In the genomic region with DNA sequence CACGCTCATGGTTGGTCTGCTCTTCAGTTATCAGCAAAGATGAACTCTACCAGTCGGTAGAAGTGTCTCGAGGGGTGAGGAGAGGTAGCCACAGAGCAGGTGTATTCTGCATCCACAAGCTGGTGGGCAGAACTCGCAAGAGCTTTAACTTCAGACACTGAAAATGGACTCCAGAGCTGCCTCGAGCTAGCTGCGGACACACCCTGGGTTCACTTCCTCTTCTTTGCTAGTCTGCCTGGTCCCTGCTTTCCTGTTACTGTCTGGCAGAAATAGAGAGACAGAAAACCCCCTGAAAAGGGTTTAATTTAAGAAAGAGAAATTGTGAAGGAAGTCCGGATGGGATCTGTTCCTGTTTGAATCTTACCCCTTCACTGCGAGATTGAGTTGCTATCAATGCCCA, we compare ENCODE assay signal across 18 mouse cellular contexts. TPM values are rescaled to one million over a fixed set of nuclear protein-coding genes. Genes with fewer than 3 reads are reported as not detected.
A peak's percentile ranks its signal among the peaks of the same experiment; 100 is the strongest.
DNase-seq lines count a peak whose midpoint lies in the region; ATAC-seq and TF ChIP-seq lines count a peak whose summit lies in the region.
"Had no signal": no experiment of that assay in that cellular context is flagged by ENCODE, and none has a peak within 500 bp of the region (broad histone marks: within the 10 kb centered on the region; RNA-seq: fewer than 3 reads in every experiment).

No protein-coding gene starts in this region.

- no peaks in the 10 kb centered on the region for H3K9me3 ChIP-seq in liver, embryonic 16.5 days (replicated peaks; ENCODE audit: control insufficient read depth, low read length)
- no peaks in the 10 kb centered on the region for H3K9me3 ChIP-seq in liver, embryonic 12.5 days (replicated peaks)
- H3K9me3 ChIP-seq in CH12.LX (replicated peaks; ENCODE audit: low read length): no peaks in the 10 kb centered on the region
- H3K9me3 ChIP-seq: embryonic facial prominence, embryonic 15.5 days had no signal

- peak overlapping the region; percentile 29; the same call in 1 of the 2 replicates for H3K27ac ChIP-seq in liver, embryonic 16.5 days (ENCODE audit: low read length)
- H3K27ac ChIP-seq in liver, embryonic 12.5 days: no peak overlapping the region
- no peak overlapping the region for H3K27ac ChIP-seq in CH12.LX (ENCODE audit: insufficient read depth, low read depth)
- H3K27ac ChIP-seq: embryonic facial prominence, embryonic 15.5 days had no signal

- WGBS in liver, embryonic 16.5 days (ENCODE audit: insufficient replicate concordance): 24% methylated on average over 8 of the region's 8 CpGs
- WGBS in liver, embryonic 12.5 days (ENCODE audit: insufficient replicate concordance): 37% methylated on average over 8 of the region's 8 CpGs

- no peaks in the 10 kb centered on the region for H3K79me2 ChIP-seq in CH12.LX (replicated peaks; ENCODE audit: control insufficient read depth, extremely low read depth, insufficient read depth, poor library complexity, severe bottlenecking)

- no peaks in the 10 kb centered on the region for H3K27me3 ChIP-seq in liver, embryonic 16.5 days (ENCODE audit: control insufficient read depth, insufficient read depth, low read depth, low read length)
- H3K27me3 ChIP-seq in liver, embryonic 12.5 days (replicated peaks): no peaks in the 10 kb centered on the region
- H3K27me3 ChIP-seq in CH12.LX (replicated peaks): no peaks in the 10 kb centered on the region
- H3K27me3 ChIP-seq: embryonic facial prominence, embryonic 15.5 days had no signal

- DNase-seq in CH12.LX (ENCODE audit: extremely low read depth): peak; percentile 54
- peak; percentile 55 for DNase-seq in naive thymus-derived CD4-positive, alpha-beta T cell, adult 2 months (ENCODE audit: low read depth)
- DNase-seq in cerebellum, adult 11-12 months: no peak
- DNase-seq: cerebellum, postnatal 14 days; gastrocnemius, postnatal 10 days; heart, postnatal 10 days; kidney, postnatal 36 days; lung, adult 2 months; thymus, postnatal 4 days had no signal

- no peaks in the 10 kb centered on the region for H3K36me3 ChIP-seq in liver, embryonic 16.5 days (ENCODE audit: control insufficient read depth, insufficient read depth)
- 0 out of 2 replicates have a peak, but pooled peaks cover 5% of the 10 kb centered on the region for H3K36me3 ChIP-seq in liver, embryonic 12.5 days
- H3K36me3 ChIP-seq in CH12.LX (replicated peaks in 1 of 2; ENCODE audit: control insufficient read depth in 1 of 2, insufficient read depth in 1 of 2, low read length in 1 of 2): no peaks in the 10 kb centered on the region

- no peak for TF ChIP-seq POLR2A in CH12.LX (IDR thresholded peaks at IDR 0.05; ENCODE audit: low read depth, low read length)

- in situ Hi-C loops in CH12.LX (cut with MboI; ENCODE audit: low pct_ligation_motif_present, low pct_unique_long_range_greater_than_20kb, low sequenced_read_pairs): loop anchor here (10.0 kb wide), 1 partner anchor 510 kb away; no protein-coding TSS in a partner anchor

- dilution Hi-C loops in CH12.LX (cut with MboI; ENCODE audit: extremely low pct_ligation_motif_present, extremely low pct_unique_long_range_greater_than_20kb, low sequenced_read_pairs): no loop called here

- TF ChIP-seq EP300 in CH12.LX (IDR thresholded peaks at IDR 0.05; ENCODE audit: low read length): peak; percentile 64

- no peak for TF ChIP-seq RAD21 in CH12.LX (IDR thresholded peaks at IDR 0.05; ENCODE audit: low read depth, low read length)

- no peak overlapping the region for H3K4me2 ChIP-seq in liver, embryonic 16.5 days (ENCODE audit: low read depth, low read length)
- no peak overlapping the region for H3K4me2 ChIP-seq in liver, embryonic 12.5 days
- H3K4me2 ChIP-seq in CH12.LX (ENCODE audit: insufficient read depth, low read depth, poor library complexity, severe bottlenecking): peak overlapping the region; percentile 67
- H3K4me2 ChIP-seq: embryonic facial prominence, embryonic 15.5 days had no signal

- ATAC-seq in liver, embryonic 16.5 days (ENCODE audit: low read depth): no peak
- ATAC-seq in liver, embryonic 12.5 days: no peak
- ATAC-seq in common myeloid progenitor, adult 5-6 weeks (replicated peaks; ENCODE audit: low read depth, poor library complexity, severe bottlenecking): peak; percentile 83
- ATAC-seq in inflammation-experienced regulatory T-cells, adult 6 months: no peak
- ATAC-seq: forebrain, embryonic 16.5 days; intestine, embryonic 16.5 days had no signal

- TF ChIP-seq CTCF in CH12.LX (conservative IDR thresholded peaks at IDR 0.05 in 1 of 2, IDR thresholded peaks at IDR 0.05 in 1 of 2; ENCODE audit: low read depth in 2 of 2, low read length in 2 of 2): no peak

- H3K4me1 ChIP-seq in liver, embryonic 16.5 days (ENCODE audit: control insufficient read depth, low read depth, low read length): peaks cover 17% of the 10 kb centered on the region
- H3K4me1 ChIP-seq in liver, embryonic 12.5 days: peaks cover 24% of the 10 kb centered on the region
- peaks cover 9 to 23% of the 10 kb centered on the region in 2 experiments for H3K4me1 ChIP-seq in CH12.LX (ENCODE audit: control insufficient read depth in 1 of 2, insufficient read depth in 2 of 2)
- H3K4me1 ChIP-seq: embryonic facial prominence, embryonic 15.5 days had no signal

- H3K4me3 ChIP-seq in liver, embryonic 16.5 days (ENCODE audit: low read depth, low read length): no peak overlapping the region
- H3K4me3 ChIP-seq in liver, embryonic 12.5 days: no peak overlapping the region
- peak overlapping the region in 1 of 3 experiments; percentile 15 for H3K4me3 ChIP-seq in CH12.LX (replicated peaks in 1 of 3; ENCODE audit: low read depth in 2 of 3, low read length in 2 of 3, poor library complexity in 1 of 3)
- H3K4me3 ChIP-seq: embryonic facial prominence, embryonic 15.5 days had no signal

- H3K9ac ChIP-seq in liver, embryonic 16.5 days (ENCODE audit: low read depth, low read length): no peak overlapping the region
- H3K9ac ChIP-seq in liver, embryonic 12.5 days: no peak overlapping the region
- peak overlapping the region; percentile 8; the same call in 1 of the 2 replicates for H3K9ac ChIP-seq in CH12.LX (ENCODE audit: insufficient read depth, low read depth)
- H3K9ac ChIP-seq: embryonic facial prominence, embryonic 15.5 days had no signal

TF ChIP-seq in CH12.LX, 34 proteins besides CTCF, POLR2A, EP300 and RAD21:
- peak; percentile 74 for TF ChIP-seq IRF4 (IDR thresholded peaks at IDR 0.05; ENCODE audit: low read depth, low read length)
- TF ChIP-seq JUND (conservative IDR thresholded peaks at IDR 0.05; ENCODE audit: low read depth, low read length): no peak
- TF ChIP-seq ELF1 (IDR thresholded peaks at IDR 0.05; ENCODE audit: low read depth, low read length): 0 out of 2 replicates have a peak, but pooled peaks have one; percentile 32
- 0 out of 2 replicates have a peak, but pooled peaks have one; percentile 1 for TF ChIP-seq MEF2A (IDR thresholded peaks at IDR 0.05; ENCODE audit: borderline replicate concordance, low read depth, low read length)

RNA-seq across cellular contexts. Expression of a gene that starts 37.6 kb away (rescaled TPM):
- polyA plus RNA-seq in liver, embryonic 16.5 days (2015; fragmentation: Nextera tagmentation; extraction: Ambion mirVana): not detected in 2 replicates
- 0.06 TPM in 2 replicates for polyA plus RNA-seq in liver, embryonic 12.5 days (2016; fragmentation: Nextera tagmentation; extraction: Ambion mirVana)
- total RNA-seq in CH12.LX (2012; rRNA removed) (not detected in 2 replicates), CH12.LX (2014; rRNA removed) (not detected in 2 replicates)
- polyA plus RNA-seq in CH12.LX (2012; ENCODE audit: insufficient read length, low read depth): 0.13 TPM in 1 of 2 replicates, not detected in the other
- total RNA-seq in common myeloid progenitor, adult 5-6 weeks (2017): not detected in 2 replicates
- not detected for polyA plus RNA-seq in inflammation-experienced regulatory T-cells, adult 6 months (2017; shearing (Covaris generic))
- total RNA-seq: gastrocnemius, postnatal 10 days; heart, postnatal 10 days; left cerebral cortex, postnatal 14 days had no signal
- polyA plus RNA-seq: brain, embryonic 14.5 days; embryonic facial prominence, embryonic 15.5 days; forebrain, embryonic 16.5 days; intestine, embryonic 16.5 days; lung, adult 2 months had no signal

RNA-seq across cellular contexts. Expression of a gene that starts 50.3 kb away (rescaled TPM):
- polyA plus RNA-seq in liver, embryonic 16.5 days (2015; fragmentation: Nextera tagmentation; extraction: Ambion mirVana): 20.8 and 23.7 TPM in 2 replicates
- polyA plus RNA-seq in liver, embryonic 12.5 days (2016; fragmentation: Nextera tagmentation; extraction: Ambion mirVana): 36.2 and 36.6 TPM in 2 replicates
- total RNA-seq in CH12.LX (2012; rRNA removed) (26.3 and 34.1 TPM in 2 replicates), CH12.LX (2014; rRNA removed) (43.4 and 58.6 TPM in 2 replicates)
- polyA plus RNA-seq in CH12.LX (2012; ENCODE audit: insufficient read length, low read depth): 27.2 and 30.6 TPM in 2 replicates
- 65.9 and 70.4 TPM in 2 replicates for total RNA-seq in common myeloid progenitor, adult 5-6 weeks (2017)
- 10 to 100 TPM; 37.4 to 47.1 (median 46.6) TPM for polyA plus RNA-seq in inflammation-experienced regulatory T-cells, adult 6 months (2017; shearing (Covaris generic))
